8 mouse cellular contexts compared by ENCODE assay signal in genomic region chr5:115431061-115431897, GRCm38 (mm10). TPM values are rescaled to one million over a fixed set of nuclear protein-coding genes. Genes with fewer than 3 reads are reported as not detected.
DNase-seq lines count a peak whose midpoint lies in the region; ATAC-seq and TF ChIP-seq lines count a peak whose summit lies in the region.

No protein-coding gene starts in this region.

- peaks cover 71% of the 10 kb centered on the region for H3K4me1 ChIP-seq in E14TG2a.4 (replicated peaks; ENCODE audit: low read depth, low read length)
- peaks cover 51% of the 10 kb centered on the region for H3K4me1 ChIP-seq in embryonic facial prominence, embryonic 12.5 days
- H3K4me1 ChIP-seq in limb, embryonic 10.5 days: peaks cover 80% of the 10 kb centered on the region

- H3K4me2 ChIP-seq in embryonic facial prominence, embryonic 12.5 days (replicated peaks): peak overlapping the region; percentile 80

- no peak for ATAC-seq in embryonic facial prominence, embryonic 12.5 days (ENCODE audit: insufficient number of reproducible peaks, insufficient read depth, low FRiP score, low TSS enrichment)

- H3K9me3 ChIP-seq in E14TG2a.4 (ENCODE audit: low read length): no peaks in the 10 kb centered on the region
- no peaks in the 10 kb centered on the region for H3K9me3 ChIP-seq in embryonic facial prominence, embryonic 12.5 days
- no peaks in the 10 kb centered on the region for H3K9me3 ChIP-seq in limb, embryonic 10.5 days (replicated peaks)

- H3K4me3 ChIP-seq in gastrocnemius, adult 2 months: peak overlapping the region; percentile 77
- peak overlapping the region; percentile 87 for H3K4me3 ChIP-seq in E14TG2a.4 (replicated peaks; ENCODE audit: low read length)
- H3K4me3 ChIP-seq in embryonic facial prominence, embryonic 12.5 days: peak overlapping the region; percentile 98
- peak overlapping the region; percentile 100 for H3K4me3 ChIP-seq in limb, embryonic 10.5 days

- DNase-seq in gastrocnemius, adult 2 months: no peak
- DNase-seq in gastrocnemius, adult 8-10 months (ENCODE audit: low spot score in 2 of 2): no peak
- DNase-seq in limb, embryonic 10.5 days (ENCODE audit: low spot score): peak; percentile 69
- DNase-seq in ovary, postnatal 14 days (ENCODE audit: low spot score): peak; percentile 35
- DNase-seq in urinary bladder, adult 18-20 months (ENCODE audit: low spot score in 2 of 2): no peak
- no peak for DNase-seq in T-cell, adult 2 months (ENCODE audit: low spot score)

- H3K9ac ChIP-seq in embryonic facial prominence, embryonic 12.5 days: peak overlapping the region; percentile 99

- 4% methylated on average over 13 of the region's 14 CpGs for WGBS in embryonic facial prominence, embryonic 12.5 days
- 8% methylated on average over 14 of the region's 14 CpGs for WGBS in limb, embryonic 10.5 days

- peaks cover 63% of the 10 kb centered on the region for H3K27me3 ChIP-seq in E14TG2a.4 (ENCODE audit: insufficient read depth, low read length)
- 0 out of 2 replicates have a peak, but pooled peaks cover 3% of the 10 kb centered on the region for H3K27me3 ChIP-seq in embryonic facial prominence, embryonic 12.5 days
- peaks cover 28% of the 10 kb centered on the region for H3K27me3 ChIP-seq in limb, embryonic 10.5 days (ENCODE audit: low read depth, poor library complexity, severe bottlenecking)

- H3K36me3 ChIP-seq in E14TG2a.4 (ENCODE audit: insufficient read depth, low read length): peaks cover 18% of the 10 kb centered on the region; the same call in 1 of the 2 replicates
- H3K36me3 ChIP-seq in embryonic facial prominence, embryonic 12.5 days: peaks cover 14% of the 10 kb centered on the region; the same call in 1 of the 2 replicates
- H3K36me3 ChIP-seq in limb, embryonic 10.5 days: peaks cover 54% of the 10 kb centered on the region

- H3K27ac ChIP-seq in gastrocnemius, adult 2 months: no peak overlapping the region
- H3K27ac ChIP-seq in embryonic facial prominence, embryonic 12.5 days: peak overlapping the region; percentile 94
- peak overlapping the region; percentile 99 for H3K27ac ChIP-seq in limb, embryonic 10.5 days

- intact Hi-C loops in gastrocnemius, adult 2 months (cut with DNase I): no loop called here

- peak; percentile 36 for TF ChIP-seq CTCF in gastrocnemius, adult 2 months (IDR thresholded peaks at IDR 0.05)
- peak; percentile 60 for TF ChIP-seq CTCF in E14TG2a.4 (conservative IDR thresholded peaks at IDR 0.05; ENCODE audit: low read length)

RNA-seq across cellular contexts. Expression of gene Msi1, which starts 1.9 kb away (rescaled TPM):
- total RNA-seq in gastrocnemius, adult 2 months (2021): under 1 TPM in 1 of 2 experiments, not detected in 1; 0.61 TPM
- under 1 TPM in 2 of 4 experiments, not detected in 2; 0.19 to 0.27 TPM for total RNA-seq in gastrocnemius, adult 8-10 months (2022)
- 38.7 and 40.2 TPM in 2 replicates for polyA plus RNA-seq in embryonic facial prominence, embryonic 12.5 days (2016; fragmentation: Nextera tagmentation; extraction: Ambion mirVana)
- polyA plus RNA-seq in limb, embryonic 10.5 days (2016; fragmentation: Nextera tagmentation; extraction: Ambion mirVana): 54.0 and 60.6 TPM in 2 replicates

RNA-seq across cellular contexts. Expression of gene Pla2g1b, which starts 34.8 kb away (rescaled TPM):
- not detected for total RNA-seq in gastrocnemius, adult 2 months (2021)
- not detected for total RNA-seq in gastrocnemius, adult 8-10 months (2022)
- polyA plus RNA-seq in embryonic facial prominence, embryonic 12.5 days (2016; fragmentation: Nextera tagmentation; extraction: Ambion mirVana): not detected in 2 replicates
- polyA plus RNA-seq in limb, embryonic 10.5 days (2016; fragmentation: Nextera tagmentation; extraction: Ambion mirVana): not detected in 2 replicates

RNA-seq across cellular contexts. Expression of gene Sirt4, which starts 53.2 kb away (rescaled TPM):
- total RNA-seq in gastrocnemius, adult 2 months (2021): 10 to 100 TPM; 10.9 to 17.3 TPM
- total RNA-seq in gastrocnemius, adult 8-10 months (2022): 10 to 100 TPM in 1 of 4 experiments, 1 to 10 TPM in 3; 7.2 to 13.5 (median 9.4) TPM
- 23.2 and 25.9 TPM in 2 replicates for polyA plus RNA-seq in embryonic facial prominence, embryonic 12.5 days (2016; fragmentation: Nextera tagmentation; extraction: Ambion mirVana)
- 16.0 and 18.5 TPM in 2 replicates for polyA plus RNA-seq in limb, embryonic 10.5 days (2016; fragmentation: Nextera tagmentation; extraction: Ambion mirVana)

Comparison
In these comparisons a context has a peak if more than half of its experiments do, and no peak if none do; other contexts are left out.
1. DNase-seq: peak in limb, embryonic 10.5 days (single experiment) and ovary, postnatal 14 days (single experiment); none in gastrocnemius, adult 2 months (single experiment), gastrocnemius, adult 8-10 months (0 of 2), urinary bladder, adult 18-20 months (0 of 2) and T-cell, adult 2 months (single experiment).
2. Peak in every context shown above with its lines, with median percentiles within 50 percentile points of each other: H3K4me3 ChIP-seq.